Mouse (Mus musculus): ENCODE data around the gene Prep.

- TF ChIP-seq FLI1 (IDR thresholded peaks at IDR 0.05; ENCODE audit: low read length) (no peak), GATA1 (IDR thresholded peaks at IDR 0.05; ENCODE audit: borderline replicate concordance, low read length) (no peak)
Measured at GRCm38 (mm10) chr10:45130004-45130403, 63.0 kb downstream of the Prep start.

All from megakaryocyte, embryonic 14.5 days (primary cell).